Mouse (Mus musculus) stomach, postnatal 0 days (tissue): ENCODE measurements around the gene Cela3b.

Experiments
- CTCF ChIP-seq: IDR thresholded peaks from 2 replicates; pipeline ENCODE4 v1.5.1; 2016; ENCODE audit warnings: antibody characterized with exemption, low read depth, mild to moderate bottlenecking, moderate library complexity
- EP300 ChIP-seq: optimal IDR thresholded peaks from 2 replicates; pipeline ENCODE3; 2016; ENCODE audit warnings: antibody characterized with exemption

- TF ChIP-seq CTCF (no peak), EP300 (no peak)
These were observed 47.3 kb upstream of the Cela3b start for GRCm38 (mm10) chr4:137477611-137478010.
